Mouse (Mus musculus) CD4-positive, CD25-positive, alpha-beta regulatory T cell, adult 4 months (primary cell): Measurements from ENCODE around the gene Prdm16. TPM values are rescaled to one million over a fixed set of nuclear protein-coding genes. Genes with fewer than 3 reads are reported as not detected.
A peak's percentile ranks its signal among the peaks of the same experiment; 100 is the strongest.

ENCODE experiments used
- ATAC-seq: one replicate; pipeline ENCODE4 v1.8.0; 2017
- polyA plus RNA-seq, 2 experiments: library from polyadenylated mRNA; unstranded; fragments of 100-300 nt; shearing (Covaris generic); gene quantifications; one replicate each; pipeline ENCODE4 v1.2.1; 2017

Prdm16 gene
- polyA plus RNA-seq, 2 experiments from 2014 or later: 2.2 to 2.7 TPM

GRCm38 (mm10) chr4:154375939-154376625 lies 260.6 kb downstream of the Prdm16 start:
- peak; percentile 49 for ATAC-seq

- ATAC-seq: no peak
These were observed 265.0 kb downstream of the Prdm16 start for GRCm38 (mm10) chr4:154371542-154372247.

GRCm38 (mm10) chr4:154370841-154371240 lies 265.8 kb downstream of the Prdm16 start:
- no peak for ATAC-seq

DNA sequence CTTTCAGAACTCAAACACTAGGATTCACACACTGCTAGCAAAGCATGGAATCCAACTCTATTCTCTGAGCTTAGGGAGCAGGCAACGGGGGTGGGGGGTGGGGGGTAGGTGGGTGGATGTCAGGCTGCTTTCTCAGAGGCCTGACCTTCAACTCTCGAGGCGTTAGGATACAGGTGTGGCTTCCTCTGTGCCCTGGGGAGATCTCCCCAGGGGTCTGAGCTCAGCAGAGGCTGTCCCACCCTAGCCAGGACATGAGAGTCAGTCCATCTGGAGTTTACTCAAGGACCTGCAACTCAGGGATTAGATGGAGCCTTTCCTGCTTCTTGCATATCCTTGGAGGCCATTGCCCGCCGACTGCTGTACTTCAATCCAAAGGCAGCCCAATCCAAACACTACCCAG lies 267.6 kb downstream of the Prdm16 start:
- ATAC-seq: no peak

DNA sequence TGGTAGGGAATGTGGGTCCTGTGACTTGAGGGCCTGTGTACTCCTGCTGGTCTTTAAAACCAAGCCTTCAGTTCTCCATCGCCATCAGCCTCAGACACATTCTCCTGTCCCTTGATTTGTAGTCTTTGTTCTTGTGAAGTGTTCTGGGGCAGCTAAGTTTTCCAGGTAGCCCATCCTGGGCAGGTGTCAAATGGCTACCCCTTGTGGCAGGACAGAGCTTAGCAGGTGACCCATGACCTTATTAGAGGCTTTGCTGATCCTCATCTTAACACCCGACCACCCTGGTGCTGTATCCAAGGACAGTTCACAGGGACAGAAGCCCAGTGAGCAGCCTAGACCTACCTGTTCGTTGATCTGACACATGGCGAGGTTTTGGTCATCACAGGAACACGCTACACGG lies 269.8 kb downstream of the Prdm16 start:
- no peak for ATAC-seq

DNA sequence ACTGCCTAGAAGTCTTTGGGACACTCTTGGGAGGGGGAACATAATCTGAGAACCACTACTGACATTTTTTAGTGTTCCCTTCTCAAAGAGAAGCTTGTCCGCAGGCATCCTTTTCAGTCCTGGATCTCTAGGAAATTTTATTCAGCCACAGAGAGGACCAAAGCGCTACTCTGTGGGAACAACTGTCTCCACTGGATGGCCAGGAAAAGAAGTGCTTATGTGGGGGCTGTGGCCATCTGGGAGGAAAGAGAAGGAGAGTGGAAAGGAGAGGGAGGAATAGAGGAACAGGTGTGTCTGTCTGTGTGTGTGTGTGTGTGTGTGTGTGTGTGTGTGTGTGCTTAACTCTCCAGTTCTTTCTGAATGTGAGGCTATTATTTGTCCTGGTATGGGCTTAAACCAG lies 271.9 kb downstream of the Prdm16 start:
- ATAC-seq: no peak

GRCm38 (mm10) chr4:154360850-154361249 lies 275.8 kb downstream of the Prdm16 start:
- no peak for ATAC-seq

DNA sequence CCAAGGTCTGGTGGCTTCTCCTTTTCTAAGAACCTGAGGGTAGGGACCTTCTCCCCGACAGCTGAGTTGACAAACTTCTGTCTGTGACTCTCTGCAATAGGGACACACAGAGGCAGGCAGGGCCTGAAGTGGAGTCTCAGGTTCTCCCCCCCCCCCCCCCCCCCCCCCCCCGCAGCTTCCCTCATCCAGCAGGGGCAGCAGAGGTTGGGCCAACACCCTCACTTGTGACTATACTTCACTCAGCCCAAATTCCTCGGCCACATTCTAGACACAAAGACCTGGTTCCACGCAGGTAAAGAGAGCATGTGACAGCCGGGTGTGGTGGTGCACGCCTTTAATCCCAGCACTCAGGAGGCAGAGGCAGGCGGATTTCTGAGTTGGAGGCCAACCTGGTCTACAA lies 276.2 kb downstream of the Prdm16 start:
- ATAC-seq: no peak

DNA sequence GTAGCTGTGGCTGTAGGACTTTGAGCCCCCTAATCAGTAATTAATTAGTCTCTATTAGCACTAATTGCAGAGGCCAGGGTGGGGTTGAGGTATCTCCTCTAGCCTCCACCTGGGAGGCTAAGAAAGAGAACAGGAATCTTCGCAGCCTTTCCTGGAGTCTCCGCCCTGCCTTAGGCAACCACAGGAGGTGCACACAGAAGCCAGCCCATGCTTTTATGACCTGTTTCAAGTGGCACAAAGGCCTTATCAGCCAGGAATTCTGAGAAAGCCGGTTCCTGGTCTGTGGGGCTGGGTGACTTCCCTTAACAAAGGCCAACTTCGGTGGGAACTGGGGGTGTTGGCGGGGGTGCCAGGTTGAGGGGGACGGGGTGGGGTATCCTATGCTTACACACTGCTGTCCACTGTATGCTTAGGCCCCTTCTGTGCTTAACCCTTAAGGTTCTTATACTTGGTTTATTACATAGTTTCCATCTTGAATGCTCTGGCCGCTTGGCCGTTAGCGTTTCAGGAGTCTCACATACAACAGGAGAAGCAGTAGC lies 276.8 kb downstream of the Prdm16 start:
- no peak for ATAC-seq

- no peak for ATAC-seq
These were observed 277.9 kb downstream of the Prdm16 start for GRCm38 (mm10) chr4:154358816-154359215.

GRCm38 (mm10) chr4:154358370-154358769 lies 278.3 kb downstream of the Prdm16 start:
- ATAC-seq: no peak

DNA sequence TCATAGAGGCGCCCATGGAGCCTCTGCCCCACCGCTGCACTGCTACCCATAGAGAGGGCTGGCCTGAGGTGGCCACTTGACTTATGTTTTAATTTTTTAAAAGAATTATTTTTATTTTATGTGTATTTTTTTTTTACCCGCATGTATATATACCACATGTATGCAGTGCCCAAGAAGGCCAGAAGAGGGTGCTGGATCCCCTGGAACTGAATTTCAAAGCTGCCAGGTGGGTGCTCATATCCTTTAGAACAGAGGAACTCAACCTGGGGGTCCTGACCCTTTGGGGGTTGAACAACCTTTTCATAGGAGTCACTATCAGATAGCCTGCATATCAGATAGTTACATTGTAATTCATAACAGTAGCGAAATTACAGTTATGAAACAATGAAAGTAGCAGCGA lies 281.3 kb downstream of the Prdm16 start:
- ATAC-seq: no peak

DNA sequence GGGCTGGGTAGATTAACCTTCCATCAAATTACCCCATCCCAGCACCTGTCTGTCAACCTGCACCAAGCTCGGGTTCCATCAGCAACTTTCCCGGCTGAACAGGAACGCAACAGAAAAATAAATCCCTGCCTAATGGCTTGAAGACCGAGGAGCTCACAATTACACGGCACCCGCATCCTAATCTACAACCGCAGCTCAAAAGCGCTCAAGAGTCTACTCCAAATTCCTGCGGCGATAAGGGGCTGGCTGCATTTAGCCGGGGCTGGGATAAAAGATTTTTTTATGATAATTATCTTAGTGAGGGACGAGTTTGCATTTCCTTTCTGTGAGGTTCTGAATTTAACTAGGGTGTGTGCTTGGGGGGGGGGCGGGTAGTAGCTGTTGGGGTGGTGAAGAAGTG lies 284.4 kb downstream of the Prdm16 start:
- no peak for ATAC-seq

DNA sequence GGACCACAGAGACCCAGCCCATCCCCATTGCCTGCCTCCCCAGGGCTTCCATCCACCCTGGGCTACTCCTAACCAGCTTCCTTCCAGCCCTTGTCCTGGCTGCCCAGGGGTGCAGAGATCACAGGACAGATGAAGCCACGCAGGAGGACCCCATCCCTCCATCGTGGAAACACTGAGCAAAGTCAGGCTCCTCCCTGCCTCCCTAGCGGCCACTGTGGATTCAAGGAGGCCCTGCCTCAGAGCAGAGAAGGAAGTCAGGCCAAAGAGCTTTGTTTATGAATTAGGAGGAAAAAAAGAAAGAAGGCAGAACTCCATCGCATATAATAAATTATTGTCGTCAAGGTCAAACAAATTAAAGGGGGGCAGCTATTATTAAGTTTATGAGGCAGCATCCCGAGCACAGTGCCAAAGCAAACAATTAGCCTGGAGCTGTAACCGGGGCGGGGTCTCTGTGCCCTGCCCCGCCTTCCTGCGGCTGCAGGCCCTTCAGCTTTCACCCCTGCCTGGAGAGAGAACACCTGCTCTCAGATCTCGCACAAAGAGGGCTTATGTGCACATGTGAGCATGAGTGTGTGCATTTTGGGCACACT lies 288.4 kb downstream of the Prdm16 start:
- no peak for ATAC-seq

DNA sequence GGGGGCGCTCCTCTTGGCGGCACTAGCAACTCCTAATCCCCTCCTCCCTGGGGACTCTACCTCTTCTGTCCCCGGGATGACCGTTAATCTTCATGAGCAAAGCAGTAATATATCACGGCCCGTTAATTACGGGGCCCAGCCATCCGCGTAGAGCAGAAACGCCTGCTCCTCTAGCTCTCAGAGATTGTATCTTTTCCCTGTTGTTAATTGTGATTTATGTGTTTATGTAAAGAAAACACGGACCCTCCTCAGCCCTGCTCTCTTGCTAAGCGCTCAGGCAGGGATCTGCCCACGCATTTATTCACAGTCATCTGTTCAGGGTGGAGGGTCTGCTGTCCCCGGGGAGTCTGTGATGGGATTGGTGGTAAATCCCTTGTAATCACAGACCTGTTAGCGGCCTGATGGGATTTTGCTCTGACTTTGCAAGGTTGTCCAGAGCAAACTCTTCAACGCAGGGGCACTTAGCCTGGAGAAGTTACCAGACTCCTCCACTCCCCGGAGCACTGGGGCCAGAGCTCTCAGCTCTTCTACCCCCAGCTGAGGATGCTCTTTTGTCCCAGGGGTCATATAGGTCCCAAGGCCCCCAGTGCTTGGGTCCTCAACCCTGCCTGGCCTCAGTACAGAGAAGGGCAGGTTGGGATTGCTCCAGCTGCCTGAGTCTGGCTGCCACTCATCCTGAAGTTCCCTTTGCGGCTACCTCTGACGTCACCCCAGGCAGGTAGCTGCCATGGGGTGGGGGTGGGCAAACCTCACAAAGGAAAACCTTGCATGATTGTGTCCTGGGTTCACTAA lies 289.7 kb downstream of the Prdm16 start:
- ATAC-seq: no peak

- ATAC-seq: no peak
These were observed 300.0 kb downstream of the Prdm16 start for GRCm38 (mm10) chr4:154336650-154337049.

- no peak for ATAC-seq
These were observed 300.9 kb downstream of the Prdm16 start, which contains the start of gene B230104I21Rik for GRCm38 (mm10) chr4:154335761-154336160. Gene B230104I21Rik, plus strand, starts transcription at chr4:154336127.

- peak; percentile 54 for ATAC-seq
These were observed 301.8 kb downstream of the Prdm16 start for GRCm38 (mm10) chr4:154334699-154335402.

GRCm38 (mm10) chr4:154333300-154333699 lies 303.4 kb downstream of the Prdm16 start:
- no peak for ATAC-seq

DNA sequence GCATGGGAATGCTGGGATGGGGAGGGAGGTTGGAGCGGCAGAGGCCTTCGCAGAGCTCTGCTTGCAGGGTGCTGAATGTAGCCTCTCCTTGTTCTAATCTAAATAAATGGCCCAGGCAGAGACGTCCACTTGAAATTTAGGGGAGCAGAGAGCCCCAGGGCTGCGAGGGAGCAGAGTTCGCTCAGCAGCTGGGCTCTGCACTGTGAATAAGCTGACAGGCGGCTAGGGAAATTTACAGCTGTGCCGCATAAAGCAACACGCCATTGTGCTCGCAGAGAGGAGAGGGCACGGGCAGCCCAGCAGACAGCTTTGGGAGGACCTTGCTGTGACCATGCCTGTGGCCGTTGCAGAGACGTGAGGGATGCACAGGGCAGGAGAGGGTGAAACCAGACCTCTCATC lies 305.4 kb downstream of the Prdm16 start:
- no peak for ATAC-seq

DNA sequence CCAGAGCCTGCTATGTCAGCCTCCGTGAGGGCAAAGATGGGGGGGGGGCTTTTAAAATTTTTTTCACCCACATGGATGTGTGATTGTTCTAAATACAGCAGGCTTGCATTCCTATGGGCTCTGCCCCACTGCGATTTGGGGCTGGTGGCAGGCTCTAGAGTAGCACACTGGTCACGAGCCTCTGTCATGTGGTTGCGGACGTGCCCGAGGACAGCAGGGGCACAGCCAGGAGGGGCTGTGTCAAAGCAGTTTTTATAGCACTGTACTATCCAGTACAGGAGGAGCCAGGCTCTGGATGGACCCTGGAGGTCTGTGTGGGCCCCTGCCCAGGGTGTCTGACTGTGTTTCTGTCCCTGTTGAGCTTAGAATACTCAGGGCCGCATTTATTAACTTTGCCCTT lies 306.7 kb downstream of the Prdm16 start:
- ATAC-seq: no peak

GRCm38 (mm10) chr4:154328836-154329235 lies 307.8 kb downstream of the Prdm16 start:
- ATAC-seq: no peak
